In genomic region chr12:75745697-75746290, GRCm38 (mm10) we compare ENCODE assay signal across 13 mouse cellular contexts. TPM values are rescaled to one million over a fixed set of nuclear protein-coding genes. Genes with fewer than 3 reads are reported as not detected.
DNase-seq lines count a peak whose midpoint lies in the region; ATAC-seq lines count a peak whose summit lies in the region.
"Had no signal": no experiment of that assay in that cellular context is flagged by ENCODE, and none has a peak within 500 bp of the region (broad histone marks: within the 10 kb centered on the region; RNA-seq: fewer than 3 reads in every experiment).

No protein-coding gene starts in this region.

- DNase-seq in heart, adult 8-10 months (ENCODE audit: low spot score): peak; percentile 19
- no peak for DNase-seq in heart, postnatal 25 days (ENCODE audit: low spot score)
- peak; percentile 31 for DNase-seq in adrenal gland, postnatal 10 days
- DNase-seq in urinary bladder, postnatal 10 days (ENCODE audit: low spot score): no peak
- no peak for DNase-seq in left cerebral cortex, adult 18-20 months (ENCODE audit: low spot score in 2 of 2)
- DNase-seq: cerebellum, postnatal 10 days; right cerebral cortex, adult 18-20 months; thymus, postnatal 36 days had no signal

- ATAC-seq in heart, embryonic 16.5 days (replicated peaks; ENCODE audit: extremely low read depth, insufficient read depth, low FRiP score): peak; percentile 82
- peak; percentile 64; the same call in 1 of the 2 replicates for ATAC-seq in liver, embryonic 15.5 days (ENCODE audit: insufficient read depth)
- ATAC-seq in forebrain, embryonic 13.5 days: no peak
- ATAC-seq: midbrain, embryonic 13.5 days had no signal

- 23% methylated on average over 14 of the region's 14 CpGs for WGBS in heart, embryonic 16.5 days
- 23% methylated on average over 14 of the region's 14 CpGs for WGBS in liver, embryonic 15.5 days (ENCODE audit: insufficient replicate concordance)
- WGBS in forebrain, embryonic 13.5 days: 88% methylated on average over 14 of the region's 14 CpGs

- peak overlapping the region; percentile 44 for H3K27ac ChIP-seq in heart, embryonic 16.5 days (ENCODE audit: low read length)
- no peak overlapping the region for H3K27ac ChIP-seq in liver, embryonic 15.5 days (replicated peaks)
- H3K27ac ChIP-seq in forebrain, embryonic 13.5 days: no peak overlapping the region
- H3K27ac ChIP-seq: midbrain, embryonic 13.5 days; neural tube, embryonic 12.5 days had no signal

- H3K4me3 ChIP-seq in heart, embryonic 16.5 days (ENCODE audit: low read length): peak overlapping the region; percentile 4; the same call in 1 of the 2 replicates
- H3K4me3 ChIP-seq in liver, embryonic 15.5 days (replicated peaks): no peak overlapping the region
- H3K4me3 ChIP-seq in forebrain, embryonic 13.5 days: no peak overlapping the region
- H3K4me3 ChIP-seq: midbrain, embryonic 13.5 days; neural tube, embryonic 12.5 days had no signal

- peaks cover 19% of the 10 kb centered on the region for H3K4me1 ChIP-seq in heart, embryonic 16.5 days (ENCODE audit: control insufficient read depth, insufficient read depth, low read length)
- H3K4me1 ChIP-seq in liver, embryonic 15.5 days (replicated peaks): no peaks in the 10 kb centered on the region
- H3K4me1 ChIP-seq in forebrain, embryonic 13.5 days: no peaks in the 10 kb centered on the region
- H3K4me1 ChIP-seq: midbrain, embryonic 13.5 days; neural tube, embryonic 12.5 days had no signal

- H3K4me2 ChIP-seq in heart, embryonic 16.5 days (ENCODE audit: low read depth, low read length): peak overlapping the region; percentile 48
- 0 out of 2 replicates have a peak overlapping the region, but pooled peaks have one; percentile 4 for H3K4me2 ChIP-seq in liver, embryonic 15.5 days
- no peak overlapping the region for H3K4me2 ChIP-seq in forebrain, embryonic 13.5 days
- H3K4me2 ChIP-seq: midbrain, embryonic 13.5 days; neural tube, embryonic 12.5 days had no signal

- no peaks in the 10 kb centered on the region for H3K9me3 ChIP-seq in heart, embryonic 16.5 days (replicated peaks; ENCODE audit: control insufficient read depth, low read length)
- H3K9me3 ChIP-seq in liver, embryonic 15.5 days (replicated peaks): no peaks in the 10 kb centered on the region
- no peaks in the 10 kb centered on the region for H3K9me3 ChIP-seq in forebrain, embryonic 13.5 days (replicated peaks)
- H3K9me3 ChIP-seq: midbrain, embryonic 13.5 days; neural tube, embryonic 12.5 days had no signal

- no peak overlapping the region for H3K9ac ChIP-seq in heart, embryonic 16.5 days (ENCODE audit: low read length)
- H3K9ac ChIP-seq in liver, embryonic 15.5 days: no peak overlapping the region
- H3K9ac ChIP-seq in forebrain, embryonic 13.5 days: no peak overlapping the region
- H3K9ac ChIP-seq: midbrain, embryonic 13.5 days; neural tube, embryonic 12.5 days had no signal

- no peaks in the 10 kb centered on the region for H3K36me3 ChIP-seq in heart, embryonic 16.5 days (ENCODE audit: control insufficient read depth, insufficient read depth)
- no peaks in the 10 kb centered on the region for H3K36me3 ChIP-seq in liver, embryonic 15.5 days (replicated peaks)
- no peaks in the 10 kb centered on the region for H3K36me3 ChIP-seq in forebrain, embryonic 13.5 days (ENCODE audit: poor library complexity, severe bottlenecking)
- H3K36me3 ChIP-seq: midbrain, embryonic 13.5 days; neural tube, embryonic 12.5 days had no signal

- no peaks in the 10 kb centered on the region for H3K27me3 ChIP-seq in heart, embryonic 16.5 days (ENCODE audit: control insufficient read depth, insufficient read depth, low read length)
- no peaks in the 10 kb centered on the region for H3K27me3 ChIP-seq in liver, embryonic 15.5 days
- H3K27me3 ChIP-seq in forebrain, embryonic 13.5 days: no peaks in the 10 kb centered on the region
- H3K27me3 ChIP-seq: midbrain, embryonic 13.5 days had no signal

- intact Hi-C loops in heart, postnatal 25 days (cut with DNase I): no loop called here

RNA-seq across cellular contexts. Expression of gene Sgpp1, which starts 10.3 kb away (rescaled TPM):
- total RNA-seq in heart, adult 8-10 months (2022): 10 to 100 TPM; 19.8 to 22.4 (median 21.7) TPM
- 10 to 100 TPM; 18.2 to 19.9 TPM for total RNA-seq in heart, postnatal 25 days (2021)
- total RNA-seq in adrenal gland, postnatal 10 days (2021): 10 to 100 TPM; 42.7 to 57.5 TPM
- polyA plus RNA-seq in heart, embryonic 16.5 days (2015; fragmentation: Nextera tagmentation; extraction: Ambion mirVana): 13.2 and 15.9 TPM in 2 replicates
- polyA plus RNA-seq in liver, embryonic 15.5 days (2015; fragmentation: Nextera tagmentation; extraction: Ambion mirVana): 13.3 and 15.6 TPM in 2 replicates
- 10 to 100 TPM; 30.2 to 32.9 TPM for total RNA-seq in left cerebral cortex, adult 18-20 months (2021)
- 9.3 and 10.1 TPM in 2 replicates for polyA plus RNA-seq in forebrain, embryonic 13.5 days (2015; fragmentation: Nextera tagmentation; extraction: Ambion mirVana)

Comparison
In these comparisons a context has a peak if more than half of its experiments do, and no peak if none do; other contexts are left out.
1. DNase-seq: peak in heart, adult 8-10 months (single experiment) and adrenal gland, postnatal 10 days (single experiment); none in heart, postnatal 25 days (single experiment), urinary bladder, postnatal 10 days (single experiment) and left cerebral cortex, adult 18-20 months (0 of 2).